Mouse (Mus musculus) right cerebral cortex, postnatal 10 days (tissue): ENCODE results near the gene Inhbc.

Source experiments
- DNase-seq, 2 experiments: peaks; one replicate each; pipeline ENCODE4 v3.0.0; 2021; ENCODE audit warnings: low spot score in 2 of 2

Gene Inhbc

GRCm38 (mm10) chr10:127351719-127352118, 18.5 kb downstream of the Inhbc start:
- DNase-seq, result no peak

DNA sequence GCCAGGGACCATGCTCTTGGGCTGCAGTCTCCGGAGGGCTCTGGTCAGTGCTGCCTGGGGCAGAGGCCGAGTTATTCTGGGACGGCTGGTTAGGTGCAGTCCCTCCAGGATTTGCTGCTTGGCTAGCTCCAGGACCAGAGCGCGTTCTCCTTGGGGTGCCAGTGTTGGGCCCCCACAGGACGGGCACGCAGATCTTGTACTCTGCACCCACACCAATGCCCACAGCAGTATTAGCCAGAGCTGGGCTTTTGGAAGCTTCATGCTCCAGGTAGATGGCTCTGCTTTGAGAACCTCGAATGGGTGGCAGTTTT, 19.0 kb downstream of the Inhbc start:
- DNase-seq, result no peak

DNA sequence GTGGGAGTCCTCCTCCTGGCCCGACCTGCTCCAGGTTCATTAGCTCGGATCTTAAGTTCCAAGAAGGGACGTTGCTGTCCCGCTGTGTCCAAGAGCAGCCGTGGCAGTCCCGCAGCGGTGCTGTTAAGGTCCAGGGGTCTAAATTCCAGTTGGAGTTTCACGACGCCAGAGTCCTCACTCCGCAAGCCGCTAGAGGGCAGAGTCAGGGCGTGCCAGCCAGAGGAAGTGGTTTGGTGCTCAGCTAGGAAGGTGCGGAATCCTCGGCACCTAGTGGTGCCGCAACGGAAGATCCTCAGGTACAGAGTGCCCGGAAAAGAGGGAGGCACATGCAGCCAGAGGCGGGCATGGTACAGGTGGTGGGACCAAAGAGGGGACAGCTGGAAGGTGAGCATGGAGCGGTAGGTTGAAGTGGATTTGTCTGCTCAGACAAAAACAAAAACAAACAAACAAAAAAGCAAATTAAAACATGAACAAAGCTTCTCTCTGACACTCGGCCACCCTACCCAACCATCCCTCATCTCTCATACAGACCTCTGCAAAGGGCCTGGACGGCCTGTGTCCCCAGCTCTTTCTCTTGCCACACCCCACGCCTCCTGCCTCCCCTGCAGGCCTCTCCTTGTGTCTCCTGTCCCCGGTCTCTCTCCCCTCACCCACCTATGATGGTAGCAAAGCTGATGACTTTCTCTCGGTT, 19.5 kb downstream of the Inhbc start:
- DNase-seq, result peak; percentile 79 to 82

DNA sequence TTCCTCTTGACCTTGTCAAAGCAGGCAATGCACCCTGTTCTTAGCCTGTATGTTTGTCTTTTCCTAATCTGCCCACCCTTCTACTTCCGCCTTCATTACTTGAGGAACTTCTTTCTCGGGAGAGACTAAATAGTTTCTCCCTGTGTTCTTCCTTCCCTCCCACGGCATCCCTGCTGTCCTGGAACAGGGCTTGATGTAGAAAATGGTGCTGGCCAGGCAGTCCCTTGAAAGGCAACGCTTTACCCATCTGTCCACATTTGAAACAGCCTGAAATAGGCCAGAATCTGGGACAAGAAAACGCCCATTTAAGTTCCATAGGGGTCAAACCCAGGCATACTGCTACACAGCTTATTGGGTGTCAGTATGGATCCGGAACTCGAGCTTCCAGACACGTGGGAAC, 20.4 kb downstream of the Inhbc start:
- DNase-seq, result peak; percentile 51 to 68

GRCm38 (mm10) chr10:127348957-127349356, 21.3 kb downstream of the Inhbc start:
- no peak for DNase-seq

- DNase-seq, result no peak
Measured at GRCm38 (mm10) chr10:127346173-127346572, 24.1 kb downstream of the Inhbc start.

GRCm38 (mm10) chr10:127343029-127343428, 27.2 kb downstream of the Inhbc start:
- DNase-seq, result no peak

- peak; percentile 76 to 87 for DNase-seq
Measured at GRCm38 (mm10) chr10:127341891-127342639, 28.2 kb downstream of the Inhbc start, which contains the start of gene Gli1. Gli1 (minus strand) TSS chr10:127341974.

DNA sequence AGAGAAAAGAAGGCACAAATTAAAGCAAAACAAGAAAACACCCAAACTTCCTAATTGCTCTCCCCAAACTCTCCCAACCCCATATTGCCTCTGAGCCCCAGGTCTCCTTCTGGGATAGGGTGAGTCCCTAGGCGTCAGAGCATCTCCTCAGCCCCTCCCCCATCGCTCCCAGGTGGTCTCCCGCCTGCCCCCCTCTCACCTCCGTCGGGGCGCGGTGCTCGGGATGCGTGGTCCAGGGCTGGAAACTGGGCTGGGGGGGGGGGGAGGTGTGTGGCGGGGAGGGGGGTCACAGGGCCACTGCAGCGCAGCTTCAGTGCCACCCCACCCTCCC, 28.9 kb downstream of the Inhbc start:
- DNase-seq, result no peak

DNA sequence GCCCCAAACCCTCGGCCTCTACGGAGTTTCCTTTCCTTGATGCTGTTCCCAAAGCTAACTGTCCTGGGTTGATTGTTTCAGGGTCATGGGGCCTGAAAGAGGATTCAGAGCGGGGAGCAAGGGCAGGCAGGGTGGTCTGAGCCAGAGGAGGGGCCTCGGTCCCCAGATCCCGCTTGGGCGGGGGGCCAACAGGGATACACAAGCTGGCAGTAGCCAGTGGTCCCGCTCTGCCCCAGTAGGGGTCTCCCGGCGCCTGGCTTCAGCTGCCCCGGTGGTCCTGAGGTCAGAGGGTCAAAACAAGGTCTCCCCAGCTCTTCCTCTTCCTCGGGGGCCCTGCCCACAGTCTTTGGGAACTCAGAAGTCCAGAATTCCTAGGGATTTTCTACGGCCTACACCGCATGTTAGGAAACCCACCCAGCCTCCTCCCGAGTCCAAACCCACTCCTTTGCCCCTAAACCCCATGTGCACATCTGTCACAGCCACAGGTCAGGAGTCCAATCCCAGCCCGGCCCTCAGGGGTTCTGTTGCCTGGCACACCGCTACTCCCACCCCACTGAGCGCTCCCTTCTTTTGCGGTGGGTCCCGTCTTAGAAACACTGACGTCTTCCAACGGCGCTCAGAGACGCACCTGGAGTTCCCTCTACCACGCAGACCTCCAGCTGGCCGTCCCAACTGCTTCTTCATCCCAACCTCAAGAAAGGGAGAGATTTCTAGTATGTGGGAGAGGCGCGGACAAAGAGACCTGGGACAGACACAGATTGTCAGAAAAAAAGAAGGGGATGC, 29.5 kb downstream of the Inhbc start:
- no peak for DNase-seq

DNA sequence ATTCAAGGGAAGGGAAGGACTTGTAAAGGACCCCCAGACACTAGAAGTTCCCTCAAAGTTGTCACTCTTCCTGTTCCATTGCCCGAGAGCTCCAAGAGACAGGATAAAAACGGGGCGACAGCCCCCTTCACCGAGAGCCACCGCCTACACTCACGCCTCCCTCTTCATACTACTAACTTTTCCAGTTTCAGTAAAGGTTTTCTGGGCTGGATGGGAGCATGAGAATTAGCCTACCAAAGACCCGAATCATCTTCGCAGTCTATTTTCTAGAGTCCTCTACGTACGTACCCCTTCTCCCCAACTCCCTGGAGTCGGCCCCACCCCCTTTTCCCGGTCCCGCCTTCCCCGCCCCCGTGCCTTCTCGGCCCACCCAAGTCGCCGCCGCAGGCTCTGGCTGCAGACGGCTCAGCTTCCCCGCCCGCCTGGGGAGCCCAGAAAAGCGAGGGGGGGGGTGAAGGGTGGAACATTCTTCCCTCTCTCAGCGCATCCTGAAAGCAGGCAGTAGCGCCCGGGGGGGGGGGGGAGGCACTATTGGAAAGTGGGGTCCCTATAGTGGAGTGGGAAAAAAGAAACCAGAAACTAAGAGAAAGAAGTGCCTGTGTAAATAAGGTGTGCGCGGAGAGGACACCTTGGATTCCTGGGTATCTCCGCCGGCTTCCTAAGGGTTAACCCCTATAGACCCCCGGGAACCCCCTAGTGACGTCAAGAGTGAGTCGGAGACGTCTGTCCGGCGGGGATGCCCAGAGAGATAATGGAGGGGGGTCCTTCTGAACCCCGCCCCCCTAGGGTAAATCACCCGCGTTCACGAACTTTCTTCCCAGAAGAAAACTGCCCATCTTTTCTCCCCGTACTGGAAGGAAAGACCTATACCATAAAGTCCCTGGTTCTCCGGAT, 30.3 kb downstream of the Inhbc start:
- DNase-seq, result no peak

DNA sequence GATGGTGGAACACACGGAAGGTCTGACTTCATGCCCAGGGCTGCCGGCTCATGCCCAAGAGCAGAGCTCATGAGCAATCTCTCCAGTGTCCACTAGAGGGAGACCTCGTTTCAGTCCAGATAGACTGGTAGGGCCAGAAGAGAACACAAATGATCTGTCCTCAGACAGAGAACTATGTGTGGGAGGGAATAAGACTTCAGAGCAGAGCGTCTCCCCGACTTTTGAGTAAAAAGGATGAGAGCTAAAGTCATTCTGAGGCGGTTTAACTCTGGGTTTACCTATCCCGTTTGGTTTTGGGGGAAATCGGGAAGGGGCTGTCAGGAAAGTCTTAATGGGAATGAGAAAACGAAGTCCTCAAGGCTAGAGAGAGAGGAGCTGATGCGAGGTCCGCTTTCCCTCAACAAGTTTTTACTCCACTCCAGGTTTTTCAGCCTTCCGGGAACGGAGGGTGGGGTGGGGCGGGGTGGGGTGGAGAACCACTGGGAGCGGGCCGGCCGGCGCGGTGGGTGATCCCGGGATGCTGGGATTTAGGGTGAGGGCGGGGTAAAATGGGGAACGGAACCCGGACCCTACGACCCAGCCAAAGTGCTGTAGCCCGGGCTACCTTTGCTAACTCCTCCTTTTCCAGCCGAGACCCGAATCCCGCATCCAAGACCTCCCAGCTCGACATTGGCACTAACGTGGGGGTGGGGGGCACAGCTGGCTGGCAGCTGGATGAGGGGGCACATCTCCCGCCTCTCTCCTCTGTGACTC, 31.1 kb downstream of the Inhbc start:
- peak; percentile 91 to 92 for DNase-seq

DNA sequence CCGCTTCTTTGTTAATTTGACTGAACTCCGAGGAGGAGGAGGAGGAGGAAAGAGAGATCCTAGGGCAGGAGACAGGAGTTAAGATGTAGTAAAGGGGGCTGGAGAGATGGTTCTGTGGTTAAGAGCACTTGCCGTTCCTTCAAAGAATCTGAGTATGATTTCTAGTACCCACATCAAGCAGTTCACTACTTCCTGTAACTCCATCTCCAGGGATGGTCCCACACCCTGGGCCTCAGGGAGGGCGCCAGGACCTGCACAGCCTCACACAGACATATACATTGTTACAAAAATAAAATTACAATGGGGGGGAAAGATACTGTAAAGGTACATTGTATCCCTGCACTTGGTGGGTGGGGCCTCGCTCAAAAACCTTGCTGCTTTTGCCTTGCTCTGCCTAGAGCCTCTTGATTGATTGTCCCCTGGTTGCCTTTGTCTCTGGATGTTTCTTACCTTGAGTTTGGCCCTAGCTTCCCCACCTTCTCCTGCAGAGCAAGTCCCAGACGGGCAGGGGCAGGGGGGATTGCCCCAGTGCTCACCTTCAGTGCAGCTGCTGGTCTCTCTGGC, 32.6 kb downstream of the Inhbc start:
- no peak for DNase-seq

- DNase-seq, result no peak
Measured at GRCm38 (mm10) chr10:127336952-127337351, 33.3 kb downstream of the Inhbc start.

GRCm38 (mm10) chr10:127335271-127335670, 35.0 kb downstream of the Inhbc start:
- DNase-seq, result no peak

DNA sequence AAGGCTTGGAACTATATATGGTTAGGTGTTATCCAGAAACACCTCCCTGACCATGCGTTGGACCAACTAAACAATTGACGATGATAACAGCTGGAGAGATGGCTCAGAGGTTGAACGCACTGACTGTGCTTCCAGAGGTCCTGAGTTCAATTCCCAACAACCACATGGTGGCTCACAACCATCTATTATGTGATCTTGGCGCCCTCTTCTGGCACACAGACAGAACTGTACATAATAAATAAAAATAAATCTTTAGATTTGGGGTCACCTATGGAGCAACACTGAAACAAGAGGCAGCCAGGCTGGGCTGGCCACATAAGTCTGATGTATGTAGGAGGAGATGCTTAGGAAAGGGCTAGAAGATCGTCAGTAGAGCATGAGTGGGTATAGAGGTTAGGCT, 37.1 kb downstream of the Inhbc start:
- no peak for DNase-seq

GRCm38 (mm10) chr10:127332211-127332874, 37.9 kb downstream of the Inhbc start:
- no peak for DNase-seq

- DNase-seq, result no peak
Measured at GRCm38 (mm10) chr10:127330212-127330611, 40.0 kb downstream of the Inhbc start.

GRCm38 (mm10) chr10:127327461-127328145, 42.6 kb downstream of the Inhbc start:
- peak in 1 of 2 experiments; percentile 26 for DNase-seq

- DNase-seq, result no peak
Measured at GRCm38 (mm10) chr10:127326828-127327227, 43.4 kb downstream of the Inhbc start.
